Mouse (Mus musculus): ENCODE data around the gene Tlr4.

The Tlr4 gene

DNA sequence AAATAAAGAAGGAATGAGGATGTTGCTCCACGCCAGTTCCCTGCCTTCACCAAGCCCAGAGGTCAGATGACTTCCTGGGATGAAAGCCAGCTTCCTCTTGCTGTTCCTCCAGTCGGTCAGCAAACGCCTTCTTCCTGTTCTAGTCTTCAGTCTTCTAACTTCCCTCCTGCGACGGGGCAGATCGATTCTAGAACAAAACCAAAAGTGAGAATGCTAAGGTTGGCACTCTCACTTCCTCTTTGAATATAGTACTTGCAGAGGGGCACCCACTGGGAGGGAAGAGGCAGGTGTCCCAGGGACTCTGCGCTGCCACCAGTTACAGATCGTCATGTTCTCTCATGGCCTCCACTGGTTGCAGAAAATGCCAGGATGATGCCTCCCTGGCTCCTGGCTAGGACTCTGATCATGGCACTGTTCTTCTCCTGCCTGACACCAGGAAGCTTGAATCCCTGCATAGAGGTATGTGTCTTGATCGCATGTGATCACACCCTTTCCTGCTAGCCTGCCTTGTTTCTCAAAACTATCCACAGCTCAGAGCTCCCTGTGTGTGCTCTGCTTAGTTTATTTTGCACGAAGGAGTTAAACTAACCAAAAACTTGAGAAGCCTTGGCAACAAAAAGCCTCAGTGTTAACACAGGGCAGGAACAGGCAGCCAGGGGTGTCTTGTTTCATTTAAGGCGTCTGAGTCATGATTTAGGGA lies at the start of gene Tlr4:
Tlr4 (plus strand) TSS at position 122 of the 700 bp plus-strand sequence.
- in situ Hi-C loops (cut with MboI; ENCODE audit: unreplicated experiment in 2 of 2) = loop anchor here (5.0 to 25.0 kb wide), 3 partner anchors 45 to 410 kb away; no protein-coding TSS in a partner anchor

DNA sequence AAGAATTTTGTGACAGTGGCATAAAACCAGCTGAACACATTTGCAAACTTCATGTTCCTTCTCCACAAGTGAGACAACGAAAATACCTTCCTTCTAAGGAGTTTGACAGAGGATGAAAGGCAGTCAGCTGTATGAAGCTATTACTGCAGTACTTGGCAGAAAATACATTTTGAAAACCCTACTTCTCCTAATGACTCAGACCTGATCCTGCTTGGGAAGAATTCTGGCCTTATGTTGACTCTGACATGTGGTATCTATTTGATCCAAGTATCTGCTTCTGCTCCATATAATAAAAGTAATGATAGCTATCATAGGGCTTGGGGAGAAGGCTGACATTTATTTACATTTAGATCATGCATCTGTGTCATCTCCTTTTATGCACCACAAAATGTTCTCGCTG lies 33.1 kb upstream of the Tlr4 start:
- in situ Hi-C loops (cut with MboI; ENCODE audit: unreplicated experiment in 2 of 2) = loop anchor here in 1 of 2 experiments (10.0 kb wide), 1 partner anchor 291 kb away; no protein-coding TSS in a partner anchor

DNA sequence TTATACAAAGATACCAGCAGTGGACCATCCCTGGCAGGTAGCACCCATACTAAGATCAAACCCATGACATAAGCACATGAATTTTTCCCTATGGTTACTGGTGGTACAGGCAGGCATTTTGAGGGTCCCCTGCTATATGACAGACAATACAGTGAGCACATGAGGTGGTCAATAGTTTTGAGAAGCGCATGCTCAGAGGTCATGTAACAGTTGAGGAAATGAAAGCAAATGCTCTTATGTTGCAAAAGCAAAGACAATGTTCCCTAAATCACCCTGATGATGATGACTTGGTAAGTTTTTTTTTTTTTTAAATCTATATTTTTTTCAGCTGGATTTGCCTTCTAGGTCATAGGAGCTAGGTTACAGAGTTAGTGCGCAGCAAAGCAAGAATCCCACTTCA lies 30.7 kb upstream of the Tlr4 start:
- in situ Hi-C loops (cut with MboI; ENCODE audit: unreplicated experiment in 2 of 2) = loop anchor here in 1 of 2 experiments (10.0 kb wide), 1 partner anchor 288 kb away; no protein-coding TSS in a partner anchor

DNA sequence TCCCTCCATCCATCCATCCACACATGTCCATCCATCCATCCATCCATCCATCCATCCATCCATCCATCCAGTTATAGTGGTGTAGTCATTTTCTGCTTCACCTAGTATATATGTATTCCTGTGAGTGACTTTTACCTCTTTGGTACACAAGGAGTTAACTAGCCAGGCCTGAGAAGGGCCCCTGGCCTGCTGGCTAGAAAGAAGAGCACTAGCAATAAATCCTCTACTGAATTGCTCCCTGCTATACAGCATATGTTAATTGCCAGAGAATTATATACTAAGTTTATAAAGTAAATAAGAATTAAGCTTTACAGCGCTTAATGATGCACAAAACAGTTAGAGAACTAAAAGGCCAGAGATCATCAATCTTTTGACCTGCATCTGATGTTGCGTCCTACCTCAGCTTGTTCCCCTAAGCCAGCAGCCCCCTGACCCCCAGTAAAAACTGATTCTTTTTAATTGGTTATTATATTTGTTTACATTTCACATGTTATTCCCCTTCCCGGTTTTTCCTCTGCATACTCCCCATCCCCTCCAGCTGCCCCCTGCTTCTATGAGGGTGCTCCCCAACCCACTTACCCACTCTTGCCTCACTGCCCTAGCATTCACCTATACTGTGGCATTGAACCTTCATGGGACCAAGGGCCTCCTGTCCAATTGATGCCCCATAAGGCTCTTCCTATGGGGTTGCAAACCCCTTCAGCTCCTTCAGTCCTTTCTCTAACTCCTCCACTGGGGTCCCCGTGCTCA lies 22.7 kb upstream of the Tlr4 start:
- in situ Hi-C loops (cut with MboI; ENCODE audit: unreplicated experiment in 2 of 2) = no loop called here

DNA sequence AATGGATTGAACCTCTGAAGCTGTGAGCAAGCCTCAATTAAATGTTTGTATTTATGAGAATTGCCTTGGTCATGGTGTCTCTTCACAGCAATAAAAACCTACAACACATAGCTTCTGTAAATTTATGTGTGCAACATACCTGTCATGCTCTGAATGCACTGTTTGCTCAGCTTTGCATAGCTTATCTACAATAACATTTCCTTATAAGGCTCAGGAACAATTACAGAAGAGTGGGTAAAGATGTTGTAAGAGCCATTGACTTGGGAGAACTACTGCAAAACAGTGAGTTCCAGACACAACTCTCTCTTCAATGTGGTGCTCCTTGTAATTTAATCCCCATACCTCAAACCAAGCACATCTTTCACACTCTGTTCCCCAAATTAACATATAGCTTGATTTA lies 21.6 kb upstream of the Tlr4 start:
- in situ Hi-C loops (cut with MboI; ENCODE audit: unreplicated experiment in 2 of 2) = no loop called here

DNA sequence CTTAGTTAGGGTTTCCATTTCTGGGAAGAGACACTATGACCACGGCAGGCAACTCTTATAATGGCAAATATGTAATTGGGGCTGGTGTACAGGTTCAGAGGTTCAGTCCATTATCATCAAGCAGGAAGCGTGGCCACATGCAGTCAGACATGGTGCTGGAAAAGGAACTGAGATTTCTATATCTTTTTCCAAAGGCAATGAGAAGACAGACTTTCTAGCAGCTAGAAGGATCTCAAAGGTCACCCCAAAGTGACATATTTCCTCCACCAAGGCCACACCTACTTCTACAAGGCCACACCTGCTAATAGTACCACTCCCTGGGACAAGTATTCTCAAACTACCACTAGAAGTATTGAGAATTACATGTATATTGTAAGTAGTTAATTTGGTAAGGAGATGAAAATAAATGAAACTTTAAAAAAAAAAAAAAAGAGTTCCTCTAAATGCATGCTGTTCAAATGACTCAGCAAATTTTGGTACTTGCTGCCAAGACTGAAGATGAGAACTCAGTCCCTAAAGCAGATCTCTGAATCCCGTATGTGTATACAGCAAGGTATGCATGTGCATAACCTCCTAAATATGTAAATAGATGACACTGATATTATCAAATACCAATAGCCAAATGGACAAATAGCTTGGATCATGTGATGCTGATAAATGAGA lies 10.9 kb upstream of the Tlr4 start:
- in situ Hi-C loops (cut with MboI; ENCODE audit: unreplicated experiment in 2 of 2) = no loop called here

DNA sequence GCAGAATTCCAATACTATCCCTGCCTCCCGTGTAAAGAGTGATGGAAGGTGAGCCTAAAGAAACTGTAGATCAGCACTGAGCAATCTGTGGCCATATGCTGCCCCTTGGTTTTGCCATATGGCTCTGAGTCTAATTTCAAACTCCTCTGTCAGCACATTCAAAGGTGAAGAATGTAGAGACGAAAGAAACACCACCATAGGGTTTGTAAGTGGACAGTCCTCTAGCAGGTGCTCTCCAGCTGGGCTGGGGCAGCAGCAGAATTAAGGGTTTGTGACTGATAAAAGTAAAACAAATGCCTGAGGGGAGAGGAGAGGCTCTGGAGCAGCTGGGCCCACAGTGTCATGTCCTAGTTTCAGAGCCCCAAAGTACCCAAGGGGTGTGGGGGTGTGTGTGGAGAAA lies 6.2 kb upstream of the Tlr4 start:
- in situ Hi-C loops (cut with MboI; ENCODE audit: unreplicated experiment in 2 of 2) = no loop called here

DNA sequence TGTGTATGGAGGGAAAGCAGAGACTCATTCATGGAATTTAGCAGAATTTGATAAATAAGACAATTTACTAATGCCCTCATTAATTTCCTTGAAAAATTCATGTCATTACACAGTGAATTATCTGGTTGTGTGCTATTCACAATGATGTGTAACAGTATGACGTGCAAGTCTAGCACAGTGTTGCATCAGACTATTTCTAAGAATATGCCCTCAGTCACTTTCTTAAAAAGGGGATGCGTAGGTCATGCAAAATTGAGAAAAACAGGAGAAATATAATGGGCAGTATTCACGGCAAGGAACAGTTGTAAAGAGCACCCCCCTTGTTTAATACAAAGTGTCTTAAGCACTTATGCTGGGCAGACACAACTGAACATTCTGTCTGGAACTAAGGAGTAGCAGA lies 5.6 kb upstream of the Tlr4 start:
- in situ Hi-C loops (cut with MboI; ENCODE audit: unreplicated experiment in 2 of 2) = no loop called here

- in situ Hi-C loops (cut with MboI; ENCODE audit: unreplicated experiment in 2 of 2) = loop anchor here (5.0 to 25.0 kb wide), 3 partner anchors 44 to 409 kb away; no protein-coding TSS in a partner anchor
Observed at GRCm38 (mm10) chr4:66828163-66828668, 832 bp downstream of the Tlr4 start.

DNA sequence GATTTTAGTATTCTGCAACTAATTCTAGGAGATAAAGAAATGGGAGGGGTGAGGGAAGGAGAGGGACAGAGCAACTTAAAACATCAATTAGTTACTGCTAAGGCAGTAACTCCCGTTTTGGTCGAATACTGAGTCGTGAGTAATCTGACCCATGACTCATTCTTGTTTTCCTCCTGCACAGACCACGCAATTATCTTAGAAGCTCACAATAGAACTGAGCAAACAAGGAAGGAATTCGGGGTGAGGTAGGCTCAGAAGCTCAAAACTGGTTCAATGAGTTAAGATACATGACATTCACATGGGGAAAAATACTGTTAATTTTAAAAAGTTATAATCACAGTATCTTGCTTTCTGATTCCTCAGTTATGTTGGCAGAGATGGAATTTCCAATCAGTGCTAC lies 1.3 kb downstream of the Tlr4 start:
- in situ Hi-C loops (cut with MboI; ENCODE audit: unreplicated experiment in 2 of 2) = loop anchor here (5.0 to 25.0 kb wide), 3 partner anchors 44 to 409 kb away; no protein-coding TSS in a partner anchor

DNA sequence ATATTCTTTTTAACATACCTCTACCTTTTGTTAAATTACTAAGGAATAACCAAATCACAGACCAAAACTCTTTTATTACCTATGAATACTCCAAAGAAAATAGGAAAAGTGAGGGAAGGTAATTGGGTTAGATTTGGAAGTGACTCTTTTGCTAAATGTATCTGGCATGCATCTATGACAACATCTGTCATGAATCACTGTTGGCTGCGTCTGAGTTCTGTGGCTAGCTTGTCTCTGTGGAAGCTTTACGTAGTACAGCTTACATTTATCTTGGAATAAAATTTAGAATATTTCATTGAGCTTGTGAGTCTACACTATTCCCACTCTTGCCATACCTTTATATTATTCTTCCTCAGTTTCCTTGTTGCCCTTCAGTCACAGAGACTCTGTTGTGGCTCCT lies 10.7 kb downstream of the Tlr4 start:
- in situ Hi-C loops (cut with MboI; ENCODE audit: unreplicated experiment in 2 of 2) = loop anchor here in 1 of 2 experiments (25.0 kb wide), 2 partner anchors 224 to 399 kb away; no protein-coding TSS in a partner anchor

- in situ Hi-C loops (cut with MboI; ENCODE audit: unreplicated experiment in 2 of 2) = loop anchor here in 1 of 2 experiments (25.0 kb wide), 2 partner anchors 219 to 394 kb away; no protein-coding TSS in a partner anchor
Observed at GRCm38 (mm10) chr4:66843255-66843654, 15.9 kb downstream of the Tlr4 start.

DNA sequence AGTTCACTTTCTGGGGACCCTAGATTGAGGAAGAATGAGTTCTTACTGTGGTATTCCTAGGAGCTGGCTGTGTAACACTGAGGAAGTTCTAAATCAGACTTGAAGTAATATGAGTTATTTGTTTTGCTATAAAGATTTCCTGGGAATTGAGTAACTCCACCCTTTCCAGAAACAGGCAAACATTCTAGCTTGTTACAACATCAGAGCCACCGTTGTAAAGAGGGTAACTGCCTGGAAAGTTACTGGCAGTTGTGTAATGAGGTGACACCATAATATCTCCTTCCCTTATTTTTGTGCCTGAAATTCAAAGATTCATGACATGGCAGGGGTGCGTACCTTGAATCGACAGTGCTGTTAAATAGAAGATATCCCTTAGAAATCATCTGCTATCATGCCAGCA lies 24.6 kb downstream of the Tlr4 start:
- in situ Hi-C loops (cut with MboI; ENCODE audit: unreplicated experiment in 2 of 2) = no loop called here

GRCm38 (mm10) chr4:66856992-66857391 lies 29.6 kb downstream of the Tlr4 start:
- in situ Hi-C loops (cut with MboI; ENCODE audit: unreplicated experiment in 2 of 2) = no loop called here

DNA sequence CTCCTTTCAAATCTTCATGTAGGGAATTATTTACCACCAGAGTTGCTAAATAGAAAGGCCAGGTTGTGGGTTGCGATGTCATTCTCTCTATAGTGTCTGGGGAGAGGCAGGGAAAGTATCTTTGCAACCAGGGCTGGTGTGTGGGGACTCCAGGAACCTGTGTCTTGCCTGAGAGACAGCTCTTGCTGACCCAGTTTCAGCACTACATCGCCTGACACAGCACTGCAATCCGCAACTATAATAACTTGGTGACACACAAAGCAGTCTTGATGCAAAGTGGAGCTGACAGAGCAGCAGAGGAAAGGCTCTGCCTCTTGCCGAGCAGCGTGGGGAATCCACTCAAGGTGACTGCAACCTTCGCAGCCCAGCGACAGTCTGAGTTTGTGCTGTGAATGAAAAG lies 42.5 kb downstream of the Tlr4 start:
- in situ Hi-C loops (cut with MboI; ENCODE audit: unreplicated experiment in 2 of 2) = loop anchor here in 1 of 2 experiments (5.0 kb wide), 1 partner anchor 43 kb away; the partner anchor contains the start of gene Tlr4

GRCm38 (mm10) chr4:66872026-66872425 lies 44.6 kb downstream of the Tlr4 start:
- in situ Hi-C loops (cut with MboI; ENCODE audit: unreplicated experiment in 2 of 2) = loop anchor here in 1 of 2 experiments (5.0 kb wide), 1 partner anchor 45 kb away; the partner anchor contains the start of gene Tlr4

- in situ Hi-C loops (cut with MboI; ENCODE audit: unreplicated experiment in 2 of 2) = loop anchor here in 1 of 2 experiments (5.0 kb wide), 1 partner anchor 46 kb away; the partner anchor contains the start of gene Tlr4
Observed at GRCm38 (mm10) chr4:66873342-66873741, 46.0 kb downstream of the Tlr4 start.

DNA sequence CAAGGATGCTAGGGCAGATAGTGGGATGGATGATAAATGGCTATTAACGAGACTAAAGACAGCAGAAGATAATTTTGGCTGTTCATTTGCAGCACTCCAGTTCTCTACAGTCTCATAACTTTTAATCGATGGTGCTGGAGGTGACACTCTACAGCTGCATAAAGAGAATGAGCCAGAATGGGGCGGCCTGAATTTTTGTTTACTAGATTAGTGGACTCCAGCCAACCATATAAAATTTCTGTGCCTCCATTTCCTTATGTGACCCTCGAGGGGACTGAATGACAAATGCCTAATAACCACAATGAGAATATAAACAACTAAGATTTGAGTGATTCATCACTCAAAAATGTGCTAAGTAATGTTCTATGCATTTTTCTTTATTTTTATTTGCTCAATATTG lies 48.4 kb downstream of the Tlr4 start:
- in situ Hi-C loops (cut with MboI; ENCODE audit: unreplicated experiment in 2 of 2) = no loop called here

DNA sequence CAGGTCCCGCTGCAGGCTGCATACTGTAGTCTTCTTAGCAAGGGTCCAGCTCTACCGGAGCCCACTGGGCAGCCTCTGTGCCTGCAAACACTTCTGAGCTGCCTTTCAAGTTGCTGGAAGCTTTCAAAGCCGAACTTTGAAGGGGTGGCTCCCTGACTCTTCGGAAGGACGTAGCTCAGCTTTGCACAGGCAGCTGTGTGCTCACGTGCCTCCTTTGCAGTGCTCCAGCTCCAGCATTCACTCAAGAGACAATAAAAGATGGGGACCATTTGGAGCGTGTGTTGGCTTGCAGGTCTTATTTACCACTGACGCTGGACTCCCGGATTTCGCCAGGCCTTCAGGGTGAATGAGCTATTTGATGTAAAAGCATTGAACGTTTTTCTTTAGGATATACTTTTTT lies 50.2 kb downstream of the Tlr4 start:
- in situ Hi-C loops (cut with MboI; ENCODE audit: unreplicated experiment in 2 of 2) = no loop called here

DNA sequence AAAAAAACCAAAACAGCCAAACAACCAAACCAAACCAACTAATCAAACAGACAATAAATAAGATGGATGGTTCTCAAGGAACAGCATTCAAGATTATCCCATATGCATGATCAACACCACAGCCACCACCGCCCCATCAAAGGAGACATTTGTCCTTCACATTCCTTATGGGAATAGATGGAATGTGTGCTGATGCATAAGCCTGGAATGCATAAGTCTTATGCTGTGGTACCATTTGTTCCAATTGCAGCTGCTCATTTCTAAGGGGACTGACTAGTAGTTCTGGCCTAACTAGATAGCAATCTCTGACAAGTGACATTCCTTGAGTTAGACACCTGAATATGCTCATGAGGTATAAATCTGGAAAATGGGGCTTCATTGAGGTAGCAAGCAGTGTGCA lies 54.1 kb downstream of the Tlr4 start:
- in situ Hi-C loops (cut with MboI; ENCODE audit: unreplicated experiment in 2 of 2) = no loop called here

GRCm38 (mm10) chr4:66883264-66883663 lies 55.9 kb downstream of the Tlr4 start:
- in situ Hi-C loops (cut with MboI; ENCODE audit: unreplicated experiment in 2 of 2) = no loop called here
